ENCODE assay signal across 8 mouse cellular contexts in genomic region chr15:3581337-3581736, GRCm38 (mm10). TPM values are rescaled to one million over a fixed set of nuclear protein-coding genes. Genes with fewer than 3 reads are reported as not detected.
DNase-seq lines count a peak whose midpoint lies in the region; ATAC-seq and TF ChIP-seq lines count a peak whose summit lies in the region.

No protein-coding gene starts in this region.

- peak overlapping the region; percentile 87 for H3K4me3 ChIP-seq in kidney, adult 2 months (ENCODE audit: insufficient read depth, low read depth, low read length)
- no peak overlapping the region for H3K4me3 ChIP-seq in forebrain, embryonic 15.5 days
- peak overlapping the region; percentile 49; the same call in 1 of the 2 replicates for H3K4me3 ChIP-seq in limb, embryonic 11.5 days (ENCODE audit: low read depth, low read length)
- peak overlapping the region; percentile 43 for H3K4me3 ChIP-seq in neural tube, embryonic 11.5 days (ENCODE audit: low read depth, low read length)

- ATAC-seq in forebrain, embryonic 15.5 days (replicated peaks): no peak
- ATAC-seq in limb, embryonic 11.5 days (ENCODE audit: insufficient number of reproducible peaks, low FRiP score, low TSS enrichment, low read depth): no peak
- no peak for ATAC-seq in neural tube, embryonic 11.5 days (ENCODE audit: insufficient read depth, low FRiP score, low TSS enrichment)

- H3K36me3 ChIP-seq in kidney, adult 2 months (ENCODE audit: control insufficient read depth, insufficient read depth, low read length): no peaks in the 10 kb centered on the region; the same call in 1 of the 2 replicates
- no peaks in the 10 kb centered on the region for H3K36me3 ChIP-seq in forebrain, embryonic 15.5 days
- no peaks in the 10 kb centered on the region for H3K36me3 ChIP-seq in limb, embryonic 11.5 days (ENCODE audit: control insufficient read depth, insufficient read depth, low read length)
- H3K36me3 ChIP-seq in neural tube, embryonic 11.5 days (ENCODE audit: control insufficient read depth, insufficient read depth, low read length): no peaks in the 10 kb centered on the region

- TF ChIP-seq POLR2A in kidney, adult 2 months (IDR thresholded peaks at IDR 0.05; ENCODE audit: low read depth, low read length): no peak

- no peak for TF ChIP-seq CTCF in kidney, adult 2 months (conservative IDR thresholded peaks at IDR 0.05; ENCODE audit: insufficient read depth, insufficient read length, low read depth, low read length)

- peaks cover 5% of the 10 kb centered on the region; the same call in 1 of the 2 replicates for H3K4me1 ChIP-seq in kidney, adult 2 months (ENCODE audit: control insufficient read depth, insufficient read depth, low read length)
- H3K4me1 ChIP-seq in forebrain, embryonic 15.5 days: peaks cover 14% of the 10 kb centered on the region
- no peaks in the 10 kb centered on the region for H3K4me1 ChIP-seq in limb, embryonic 11.5 days (ENCODE audit: control insufficient read depth, insufficient read depth, low read length)
- H3K4me1 ChIP-seq in neural tube, embryonic 11.5 days (ENCODE audit: control insufficient read depth, insufficient read depth, low read length): no peaks in the 10 kb centered on the region

- H3K9ac ChIP-seq in forebrain, embryonic 15.5 days (replicated peaks): no peak overlapping the region
- H3K9ac ChIP-seq in limb, embryonic 11.5 days (ENCODE audit: low read length): peak overlapping the region; percentile 13; the same call in 1 of the 2 replicates
- peak overlapping the region; percentile 54; the same call in 1 of the 2 replicates for H3K9ac ChIP-seq in neural tube, embryonic 11.5 days (ENCODE audit: low read length)

- peak overlapping the region; percentile 85 for H3K4me2 ChIP-seq in forebrain, embryonic 15.5 days (replicated peaks)
- peak overlapping the region; percentile 62 for H3K4me2 ChIP-seq in limb, embryonic 11.5 days (ENCODE audit: low read depth, severe bottlenecking)
- H3K4me2 ChIP-seq in neural tube, embryonic 11.5 days (ENCODE audit: low read depth): peak overlapping the region; percentile 67

- no peaks in the 10 kb centered on the region for H3K9me3 ChIP-seq in forebrain, embryonic 15.5 days
- no peaks in the 10 kb centered on the region for H3K9me3 ChIP-seq in limb, embryonic 11.5 days (ENCODE audit: control insufficient read depth, low read length)
- no peaks in the 10 kb centered on the region for H3K9me3 ChIP-seq in neural tube, embryonic 11.5 days (ENCODE audit: control insufficient read depth, low read length)

- 30% methylated on average over 3 of the region's 3 CpGs for WGBS in kidney, adult 2 months
- WGBS in forebrain, embryonic 15.5 days: 49% methylated on average over 3 of the region's 3 CpGs
- WGBS in limb, embryonic 11.5 days: 45% methylated on average over 3 of the region's 3 CpGs
- WGBS in neural tube, embryonic 11.5 days: 47% methylated on average over 3 of the region's 3 CpGs

- H3K27ac ChIP-seq in kidney, adult 2 months (ENCODE audit: insufficient read depth, low read depth, low read length): peak overlapping the region; percentile 94
- H3K27ac ChIP-seq in forebrain, embryonic 15.5 days (replicated peaks): no peak overlapping the region
- H3K27ac ChIP-seq in limb, embryonic 11.5 days (replicated peaks; ENCODE audit: low read depth, low read length): no peak overlapping the region
- H3K27ac ChIP-seq in neural tube, embryonic 11.5 days (ENCODE audit: low read depth, low read length): no peak overlapping the region

- peak; percentile 35 for DNase-seq in kidney, adult 2 months
- DNase-seq in kidney, postnatal 36 days: no peak
- DNase-seq in limb, embryonic 11.5 days (ENCODE audit: low spot score): no peak
- no peak for DNase-seq in neural tube, embryonic 11.5 days (ENCODE audit: low spot score)
- DNase-seq in spleen, postnatal 4 days (ENCODE audit: low spot score in 2 of 2): no peak
- no peak for DNase-seq in cerebellum, postnatal 25 days
- DNase-seq in gastrocnemius, adult 18-20 months (ENCODE audit: low spot score): no peak

- H3K27me3 ChIP-seq in kidney, adult 2 months (replicated peaks; ENCODE audit: control insufficient read depth, insufficient read depth, low read length): no peaks in the 10 kb centered on the region
- H3K27me3 ChIP-seq in forebrain, embryonic 15.5 days: no peaks in the 10 kb centered on the region
- no peaks in the 10 kb centered on the region for H3K27me3 ChIP-seq in limb, embryonic 11.5 days (ENCODE audit: control insufficient read depth, insufficient read depth, low read length)
- H3K27me3 ChIP-seq in neural tube, embryonic 11.5 days (ENCODE audit: control insufficient read depth, insufficient read depth, low read length): no peaks in the 10 kb centered on the region

RNA-seq across cellular contexts. Expression of gene Ghr, which starts 2.0 kb away (rescaled TPM):
- polyA plus RNA-seq in kidney, adult 2 months (2012; rRNA removed): 147 and 188 TPM in 2 replicates
- 4.9 and 6.3 TPM in 2 replicates for polyA plus RNA-seq in forebrain, embryonic 15.5 days (2015; fragmentation: Nextera tagmentation; extraction: Ambion mirVana)
- 26.3 and 29.8 TPM in 2 replicates for polyA plus RNA-seq in limb, embryonic 11.5 days (2014; fragmentation: Nextera tagmentation; extraction: Ambion mirVana)
- polyA plus RNA-seq in neural tube, embryonic 11.5 days (2014; fragmentation: Nextera tagmentation; extraction: Ambion mirVana): 21.0 and 22.2 TPM in 2 replicates
- total RNA-seq in gastrocnemius, adult 18-20 months (2021): 100 to 1,000 TPM; 183 to 184 TPM
